Mouse (Mus musculus) left cerebral cortex, adult 18-20 months (tissue): ENCODE results near the gene Mars2. TPM values are rescaled to one million over a fixed set of nuclear protein-coding genes. Genes with fewer than 3 reads are reported as not detected.

Experiments
- DNase-seq, 2 experiments: peaks; one replicate each; pipeline ENCODE4 v3.0.0; 2021 to 2022; ENCODE audit warnings: low spot score in 2 of 2, mixed read lengths in 1 of 2
- long read RNA-seq, 2 experiments: library from polyadenylated mRNA; stranded (forward); transcript quantifications; one replicate each; pipeline ENCODE4 v2.0.0; 2021
- total RNA-seq, 2 experiments: library from RNA; stranded (reverse); gene quantifications; 2 replicates each; pipeline ENCODE4 v1.2.3; 2021

Gene Mars2
- 10 to 100 TPM in 1 of 2 experiments, 1 to 10 TPM in 1; 8.7 to 10.1 TPM for total RNA-seq
- long read RNA-seq, experiment 1, full-length matches to known transcripts, result 2 of 2 reads
- long read RNA-seq, experiment 1, partial matches to known transcripts, result 0 of 2 reads
- long read RNA-seq, experiment 1, other reads (novel, unspliced or antisense), result 0 of 2 reads
- long read RNA-seq, experiment 2, full-length matches to known transcripts, result 5 of 5 reads
- long read RNA-seq, experiment 2, partial matches to known transcripts, result 0 of 5 reads
- long read RNA-seq, experiment 2, other reads (novel, unspliced or antisense), result 0 of 5 reads

- peak; percentile 96 to 97 for DNase-seq
Measured at GRCm38 (mm10) chr1:55236890-55237642, at the start of gene Mars2. Mars2 (plus strand) TSS chr1:55237177.

DNA sequence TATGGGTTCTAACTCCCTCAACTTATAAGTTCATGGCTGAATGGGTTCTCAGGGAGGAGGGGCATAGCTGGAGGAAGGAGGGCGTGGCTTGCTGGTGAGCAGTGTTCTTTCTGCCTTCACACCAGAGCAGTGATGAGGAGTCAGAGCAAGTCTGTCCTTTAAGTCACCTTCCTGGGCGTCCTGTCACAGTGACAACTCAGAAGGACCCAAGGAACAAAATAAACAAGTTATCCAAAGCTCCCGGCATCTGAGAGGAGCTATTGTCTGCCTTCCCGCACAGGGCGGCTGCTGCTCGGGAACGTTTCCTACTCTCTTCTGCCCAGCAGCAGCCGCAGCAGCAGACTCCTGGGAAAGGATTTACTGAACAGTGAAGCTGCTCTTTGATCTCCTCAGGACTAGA lies 45.0 kb upstream of the Mars2 start:
- no peak for DNase-seq

GRCm38 (mm10) chr1:55192824-55193223 lies 44.2 kb upstream of the Mars2 start:
- DNase-seq, result peak in 1 of 2 experiments; percentile 12

GRCm38 (mm10) chr1:55193316-55193715 lies 43.7 kb upstream of the Mars2 start:
- DNase-seq, result no peak

GRCm38 (mm10) chr1:55194064-55194915 lies 42.7 kb upstream of the Mars2 start:
- DNase-seq, result no peak

DNA sequence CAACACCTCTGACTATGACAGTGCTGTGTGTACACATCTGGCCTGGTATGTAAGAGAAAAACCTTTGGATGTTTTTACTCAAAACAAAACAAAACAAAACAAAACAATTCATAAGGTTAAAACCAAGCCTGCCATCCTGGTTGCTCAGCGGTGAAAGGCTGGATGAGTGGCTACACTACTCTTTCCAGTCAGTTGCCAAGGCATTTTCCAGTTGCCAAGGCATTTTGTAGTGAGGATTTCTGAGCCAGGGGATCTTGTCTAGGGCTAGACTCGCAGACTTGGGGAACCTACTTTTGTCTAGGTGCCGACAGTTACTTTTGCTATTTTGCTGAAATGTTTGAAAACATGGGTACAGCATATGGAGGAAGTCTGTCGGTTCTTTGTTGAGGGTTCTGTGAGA lies 42.0 kb upstream of the Mars2 start:
- no peak for DNase-seq

- no peak for DNase-seq
Measured at GRCm38 (mm10) chr1:55196327-55197003, 40.5 kb upstream of the Mars2 start.

- DNase-seq, result no peak
Measured at GRCm38 (mm10) chr1:55198719-55199118, 38.3 kb upstream of the Mars2 start.

GRCm38 (mm10) chr1:55201850-55202752 lies 34.9 kb upstream of the Mars2 start:
- DNase-seq, result peak; percentile 32 to 34

- no peak for DNase-seq
Measured at GRCm38 (mm10) chr1:55205808-55206327, 31.1 kb upstream of the Mars2 start.

- DNase-seq, result no peak
Measured at GRCm38 (mm10) chr1:55207561-55207960, 29.4 kb upstream of the Mars2 start.

DNA sequence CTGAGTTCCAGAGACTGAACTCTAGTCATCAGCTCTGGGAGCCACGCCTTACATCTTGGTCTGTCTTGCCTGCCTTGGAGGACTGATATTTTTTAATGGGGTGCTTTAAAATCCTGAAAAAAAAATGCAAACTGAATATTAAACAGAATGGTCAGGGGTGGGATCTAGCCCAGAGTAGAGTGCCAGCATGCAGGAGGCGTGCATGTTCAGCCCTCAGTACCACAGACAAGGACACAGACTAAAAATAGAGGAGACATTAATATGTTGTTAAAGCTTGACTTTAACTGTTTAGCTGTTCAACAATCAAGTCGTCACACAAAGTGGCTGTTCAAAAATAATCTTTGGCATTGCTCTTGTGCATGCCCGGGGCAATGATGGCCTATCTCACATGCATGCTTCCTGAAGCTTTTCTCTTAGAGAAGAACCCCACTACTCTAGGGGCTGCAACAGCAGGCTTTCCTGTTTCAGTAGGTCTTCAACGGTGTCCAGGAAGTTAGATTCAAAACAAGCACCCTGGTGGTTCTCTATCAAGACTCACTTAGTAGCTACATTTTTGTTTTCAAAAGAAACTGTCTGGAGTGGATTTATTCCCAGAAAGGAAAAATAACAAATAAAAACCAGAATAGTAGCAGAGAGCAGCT lies 28.4 kb upstream of the Mars2 start:
- no peak for DNase-seq

DNA sequence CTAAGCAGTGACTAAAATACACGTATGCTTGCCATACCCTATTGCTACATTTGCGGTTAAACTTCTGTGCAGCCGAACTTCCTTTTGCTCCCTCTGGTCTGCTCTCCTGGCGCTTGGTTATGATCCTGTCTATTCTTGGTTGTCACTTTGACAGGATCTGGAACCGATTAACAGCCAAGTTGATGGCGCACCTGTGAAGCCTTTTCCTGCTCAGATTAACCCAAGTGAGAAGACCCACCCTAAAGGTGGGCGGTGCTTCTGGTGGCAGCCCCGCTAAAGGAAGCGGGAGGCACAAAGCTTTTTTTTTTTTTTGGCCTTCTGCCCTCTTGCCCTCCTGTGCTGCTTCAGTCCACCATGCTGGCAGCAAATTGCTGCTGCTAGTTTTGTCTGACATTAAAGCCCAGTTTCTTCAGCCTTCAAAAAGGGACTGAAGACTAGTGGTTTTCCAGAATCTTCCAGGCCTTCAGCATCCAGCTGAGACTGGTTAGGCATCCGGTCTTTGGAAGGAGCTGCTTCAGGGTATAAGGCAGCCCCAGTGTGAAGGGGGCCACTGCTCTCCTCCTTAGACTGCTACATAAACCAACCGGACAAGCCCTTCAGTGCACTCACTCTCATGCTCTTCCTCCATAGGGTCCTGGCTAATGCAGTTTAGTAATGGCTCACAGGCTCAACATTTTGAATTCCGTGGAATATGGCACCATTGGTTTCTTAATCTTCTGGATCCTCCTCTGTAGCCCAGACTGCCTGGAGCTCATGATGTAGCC lies 26.6 kb upstream of the Mars2 start:
- no peak for DNase-seq

- DNase-seq, result no peak
Measured at GRCm38 (mm10) chr1:55211081-55211480, 25.9 kb upstream of the Mars2 start.

- no peak for DNase-seq
Measured at GRCm38 (mm10) chr1:55212771-55213170, 24.2 kb upstream of the Mars2 start.

DNA sequence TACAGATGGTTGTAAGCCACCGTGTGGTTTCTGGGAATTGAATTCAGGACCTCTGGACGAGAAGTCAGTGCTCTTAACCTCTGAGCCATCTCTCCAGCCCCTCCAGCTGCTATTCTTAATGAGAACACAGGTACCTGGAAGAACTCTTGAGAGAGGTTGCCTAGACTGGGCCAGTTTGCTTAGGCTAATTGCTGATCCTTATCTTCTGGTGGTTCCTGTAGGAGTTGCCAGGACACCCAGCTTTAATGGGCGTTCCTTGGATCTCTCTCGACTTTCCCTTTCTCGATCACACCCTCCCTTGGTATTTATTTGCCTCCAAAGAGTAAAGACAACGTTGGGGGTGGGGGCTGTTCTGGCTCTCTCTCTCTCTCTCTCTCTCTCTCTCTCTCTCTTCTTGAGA lies 23.5 kb upstream of the Mars2 start:
- DNase-seq, result no peak

DNA sequence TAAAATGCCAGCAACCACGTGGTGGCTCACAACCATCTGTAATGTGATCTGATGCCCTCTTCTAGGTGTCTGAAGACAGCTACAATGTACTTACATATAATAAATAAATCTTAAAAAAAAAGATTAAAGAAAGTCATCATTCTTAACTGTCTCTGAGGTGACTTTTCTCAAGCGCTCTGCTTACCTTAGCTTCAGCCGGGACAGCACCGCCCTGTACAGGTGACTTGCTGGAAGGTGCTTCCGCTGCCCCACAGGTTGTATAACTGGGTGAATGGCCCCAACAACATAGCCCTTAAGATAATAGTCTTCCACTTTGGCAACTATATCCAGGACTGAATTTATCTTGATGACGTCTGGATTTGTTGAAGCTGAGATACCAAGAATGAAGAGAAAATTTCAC lies 23.0 kb upstream of the Mars2 start:
- DNase-seq, result no peak

GRCm38 (mm10) chr1:55215185-55215813 lies 21.7 kb upstream of the Mars2 start:
- no peak for DNase-seq
